Mouse (Mus musculus): ENCODE results near the gene Agrn. TPM values are rescaled to one million over a fixed set of nuclear protein-coding genes. Genes with fewer than 3 reads are reported as not detected.

Agrn gene
- polyA plus RNA-seq (2015; fragmentation: Nextera tagmentation; extraction: Ambion mirVana) = 109 and 111 TPM in 2 replicates

DNA sequence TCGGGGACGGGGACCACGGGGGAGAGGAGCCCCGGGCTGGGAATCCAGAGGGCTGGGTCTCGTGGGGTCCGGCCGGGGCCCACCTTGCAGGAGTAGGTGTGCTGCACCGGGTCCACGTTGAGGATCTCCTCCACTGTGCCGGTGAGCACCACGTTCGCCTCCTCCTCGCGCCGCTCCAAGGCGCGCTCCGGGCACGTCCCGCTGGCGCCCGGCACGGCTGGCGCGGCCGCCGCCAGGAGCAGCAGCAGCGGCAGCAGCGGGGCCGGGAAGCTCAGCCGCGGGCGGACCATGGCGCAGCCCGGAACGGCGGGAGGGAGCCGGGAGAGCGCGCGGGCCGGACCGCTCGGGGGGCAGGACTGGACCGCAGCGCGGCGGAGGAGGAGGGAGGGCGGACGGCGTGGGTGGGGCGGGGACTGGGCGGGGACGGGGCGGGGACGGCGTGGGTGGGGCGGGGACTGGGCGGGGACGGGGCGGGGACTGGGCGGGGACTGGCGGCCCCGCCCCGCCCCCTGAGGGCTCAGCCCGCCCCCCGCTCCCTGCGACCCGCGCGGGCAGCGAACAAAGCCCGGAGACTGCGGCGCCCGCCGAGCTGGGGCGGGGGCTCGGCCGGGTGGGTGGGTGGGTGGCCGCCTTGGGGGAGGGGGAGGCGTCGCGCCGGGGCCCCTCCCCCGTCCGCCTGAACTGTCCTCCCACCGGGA lies at the start of gene Agrn:
TSS of gene Agrn (minus strand) at position 358 of the 698 bp plus-strand sequence.
- H3K9me3 ChIP-seq (ENCODE audit: low read length) = no peaks in the 10 kb centered on the region
- H3K27ac ChIP-seq (ENCODE audit: low read length) = peak within 1 kb of the TSS; percentile 95
- peak within 1 kb of the TSS; percentile 95 for H3K9ac ChIP-seq (replicated peaks; ENCODE audit: low read length)
- H3K27me3 ChIP-seq (ENCODE audit: insufficient read depth, low read length) = no peaks in the 10 kb centered on the region
- peaks cover 44% of the 10 kb centered on the region for H3K4me1 ChIP-seq (ENCODE audit: insufficient read depth, low read length)
- ATAC-seq (ENCODE audit: low FRiP score, low TSS enrichment) = peak; percentile 80
- H3K36me3 ChIP-seq (ENCODE audit: insufficient read depth, low read length) = no peaks in the 10 kb centered on the region; the same call in 1 of the 2 replicates
- peak within 1 kb of the TSS; percentile 91 for H3K4me3 ChIP-seq (ENCODE audit: low read length)
- WGBS = under 1% methylated on average over 48 of the region's 88 CpGs
- H3K4me2 ChIP-seq (replicated peaks; ENCODE audit: low read depth, low read length) = peak within 1 kb of the TSS; percentile 95

DNA sequence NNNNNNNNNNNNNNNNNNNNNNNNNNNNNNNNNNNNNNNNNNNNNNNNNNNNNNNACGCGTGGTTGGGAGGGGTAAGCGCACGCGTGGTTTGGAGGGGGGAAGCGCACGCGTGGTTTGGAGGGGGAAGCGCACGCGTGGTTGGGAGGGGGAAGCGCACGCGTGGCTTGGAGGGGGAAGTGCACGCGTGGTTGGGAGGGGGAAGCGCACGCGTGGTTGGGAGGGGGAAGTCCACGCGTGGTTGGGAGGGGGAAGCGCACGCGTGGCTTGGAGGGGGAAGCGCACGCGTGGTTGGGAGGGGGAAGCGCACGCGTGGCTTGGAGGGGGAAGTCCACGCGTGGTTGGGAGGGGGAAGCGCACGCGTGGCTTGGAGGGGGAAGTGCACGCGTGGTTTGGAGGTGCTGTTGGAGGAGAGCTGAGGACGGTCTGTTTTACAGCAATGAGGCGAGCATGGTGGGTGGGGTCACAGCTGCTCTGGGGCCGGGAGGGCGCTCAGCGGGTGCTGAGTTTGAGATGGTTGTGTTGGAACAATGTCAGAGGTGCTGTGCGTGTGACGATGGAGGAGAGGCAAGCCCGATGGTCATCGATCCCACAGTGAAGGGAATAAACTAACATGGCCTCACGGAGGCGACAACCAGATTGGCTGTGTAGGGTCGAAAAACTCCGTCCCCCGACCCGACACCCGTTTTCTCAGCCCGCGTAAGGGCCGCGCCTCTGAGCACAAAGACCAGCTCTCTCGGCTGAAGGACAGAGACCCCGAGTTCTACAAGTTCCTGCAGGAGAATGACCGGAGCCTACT lies 39.6 kb upstream of the Agrn start:
- ATAC-seq (ENCODE audit: low FRiP score, low TSS enrichment) = no peak
- Histone ChIP-seq H3K27me3 (ENCODE audit: insufficient read depth, low read length) (no peaks in the 10 kb centered on the region), H3K27ac (ENCODE audit: low read length) (no peak overlapping the region; the same call in 1 of the 2 replicates), H3K9me3 (ENCODE audit: low read length) (no peaks in the 10 kb centered on the region), H3K4me1 (ENCODE audit: insufficient read depth, low read length) (peaks cover 17% of the 10 kb centered on the region), H3K9ac (replicated peaks; ENCODE audit: low read length) (peak overlapping the region; percentile 80), H3K4me2 (replicated peaks; ENCODE audit: low read depth, low read length) (peak overlapping the region; percentile 93), H3K36me3 (ENCODE audit: insufficient read depth, low read length) (peaks cover 52% of the 10 kb centered on the region), H3K4me3 (ENCODE audit: low read length) (peak overlapping the region; percentile 94)
- 26% methylated on average over 53 of the region's 60 CpGs for WGBS

DNA sequence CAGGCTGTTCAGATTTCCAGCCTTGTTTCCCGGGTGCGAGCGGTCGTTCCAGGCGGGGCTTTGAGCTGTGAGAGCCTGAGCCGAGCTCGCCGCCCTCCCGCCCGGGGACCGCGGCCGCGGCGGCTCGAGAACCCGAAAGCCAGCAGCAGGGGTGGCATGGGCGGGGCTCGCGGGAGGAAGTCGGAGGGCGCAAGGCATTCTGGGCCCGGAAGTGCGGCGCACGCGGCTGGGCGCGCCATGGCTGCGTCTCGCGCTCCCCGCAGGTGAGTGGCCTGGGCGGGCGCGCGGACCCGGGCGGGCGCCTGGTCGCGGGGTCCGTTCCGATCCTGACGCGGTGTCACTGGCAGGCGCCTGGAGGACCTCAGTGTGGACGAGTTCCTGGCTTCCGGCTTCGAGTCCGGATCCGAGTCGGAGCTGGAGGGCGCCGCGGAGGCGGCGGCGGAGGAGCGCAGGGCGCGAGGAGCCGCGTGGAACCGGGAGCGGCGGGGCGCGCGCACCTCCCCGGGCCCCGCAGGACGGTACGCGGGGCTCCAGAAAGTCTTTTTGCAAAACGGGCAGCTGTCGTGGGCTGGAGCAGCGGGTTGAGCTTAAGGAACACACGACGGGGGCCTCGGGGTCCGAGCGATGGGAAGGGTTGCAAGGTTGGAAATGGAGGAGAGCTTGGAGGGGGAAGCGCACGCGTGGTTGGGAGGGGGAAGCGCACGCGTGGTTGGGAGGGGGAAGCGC lies 38.7 kb upstream of the Agrn start, which contains the start of gene Noc2l:
TSS of gene Noc2l (plus strand) at position 203 of the 726 bp plus-strand sequence.
- WGBS = under 1% methylated on average over 87 of the region's 90 CpGs
- Histone ChIP-seq H3K27me3 (ENCODE audit: insufficient read depth, low read length) (no peaks in the 10 kb centered on the region), H3K4me1 (ENCODE audit: insufficient read depth, low read length) (peaks cover 17% of the 10 kb centered on the region), H3K9ac (replicated peaks; ENCODE audit: low read length) (peak within 1 kb of the TSS; percentile 80), H3K9me3 (ENCODE audit: low read length) (no peaks in the 10 kb centered on the region), H3K4me2 (replicated peaks; ENCODE audit: low read depth, low read length) (peak within 1 kb of the TSS; percentile 93), H3K36me3 (ENCODE audit: insufficient read depth, low read length) (peaks cover 52% of the 10 kb centered on the region), H3K4me3 (ENCODE audit: low read length) (peak within 1 kb of the TSS; percentile 94), H3K27ac (ENCODE audit: low read length) (peak within 1 kb of the TSS; percentile 94)
- peak; percentile 88 for ATAC-seq (ENCODE audit: low FRiP score, low TSS enrichment)

DNA sequence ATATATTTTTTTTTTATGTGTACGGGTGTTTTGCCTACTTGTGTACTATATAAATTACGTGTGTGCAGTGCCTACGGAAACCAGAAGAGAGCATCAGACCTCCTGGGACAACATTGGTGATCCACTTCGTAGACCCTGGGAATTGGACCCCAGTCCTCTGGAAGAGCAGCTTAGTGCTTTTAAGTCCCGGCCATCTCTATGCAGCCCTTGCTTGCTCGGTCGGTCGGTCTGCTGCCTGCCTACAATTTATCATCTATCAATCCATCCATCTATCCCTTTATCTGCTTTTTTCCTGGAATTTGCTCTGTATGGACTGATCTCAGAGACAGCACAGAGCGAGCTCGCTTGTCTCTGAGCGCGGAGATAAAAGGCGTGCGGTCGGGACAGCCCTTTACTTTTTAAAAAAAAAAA lies 38.1 kb upstream of the Agrn start:
- Histone ChIP-seq H3K9ac (replicated peaks; ENCODE audit: low read length) (peak overlapping the region; percentile 80), H3K4me1 (ENCODE audit: insufficient read depth, low read length) (peaks cover 17% of the 10 kb centered on the region), H3K27ac (ENCODE audit: low read length) (peak overlapping the region; percentile 71), H3K27me3 (ENCODE audit: insufficient read depth, low read length) (no peaks in the 10 kb centered on the region), H3K36me3 (ENCODE audit: insufficient read depth, low read length) (peaks cover 52% of the 10 kb centered on the region), H3K4me2 (replicated peaks; ENCODE audit: low read depth, low read length) (peak overlapping the region; percentile 93), H3K9me3 (ENCODE audit: low read length) (no peaks in the 10 kb centered on the region), H3K4me3 (ENCODE audit: low read length) (peak overlapping the region; percentile 94)
- WGBS = under 1% methylated on average over 15 of the region's 15 CpGs
- ATAC-seq (ENCODE audit: low FRiP score, low TSS enrichment) = peak; percentile 42; the same call in 1 of the 2 replicates

DNA sequence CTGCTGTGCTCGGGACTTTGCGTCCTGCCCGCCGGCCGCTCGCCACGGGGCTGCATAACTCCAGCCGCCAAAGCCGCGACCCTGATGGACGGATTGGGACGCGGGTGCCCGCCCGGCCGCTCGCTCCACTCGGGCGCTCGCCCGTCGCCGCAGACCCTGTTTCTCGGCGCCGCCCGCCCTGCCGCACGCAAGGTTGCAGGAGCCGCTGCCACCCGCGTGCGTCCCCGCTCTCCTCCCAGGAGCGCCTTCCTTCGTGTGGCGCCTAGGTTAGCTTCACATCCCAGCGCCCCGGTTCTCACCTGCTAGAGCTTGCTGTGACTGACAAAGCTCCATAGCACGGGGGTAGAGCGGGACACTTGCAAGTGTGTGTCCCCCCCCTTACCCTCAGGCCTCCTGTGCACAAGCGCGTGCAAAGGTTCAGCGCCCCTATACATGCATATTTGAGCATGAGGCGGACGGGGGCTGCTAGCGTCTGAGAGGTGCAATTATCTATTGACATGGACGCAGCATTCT lies 37.5 kb upstream of the Agrn start, which contains the start of gene Plekhn1:
TSS of gene Plekhn1 (minus strand) at position 157 of the 513 bp plus-strand sequence.
- H3K4me2 ChIP-seq (replicated peaks; ENCODE audit: low read depth, low read length) = peak within 1 kb of the TSS; percentile 93
- H3K9me3 ChIP-seq (ENCODE audit: low read length) = no peaks in the 10 kb centered on the region
- ATAC-seq (ENCODE audit: low FRiP score, low TSS enrichment) = peak; percentile 31
- no peaks in the 10 kb centered on the region for H3K27me3 ChIP-seq (ENCODE audit: insufficient read depth, low read length)
- peaks cover 52% of the 10 kb centered on the region for H3K36me3 ChIP-seq (ENCODE audit: insufficient read depth, low read length)
- peak within 1 kb of the TSS; percentile 77 for H3K27ac ChIP-seq (ENCODE audit: low read length)
- peaks cover 17% of the 10 kb centered on the region for H3K4me1 ChIP-seq (ENCODE audit: insufficient read depth, low read length)
- WGBS = under 1% methylated on average over 44 of the region's 48 CpGs
- peak within 1 kb of the TSS; percentile 80 for H3K9ac ChIP-seq (replicated peaks; ENCODE audit: low read length)
- H3K4me3 ChIP-seq (ENCODE audit: low read length) = peak within 1 kb of the TSS; percentile 94

DNA sequence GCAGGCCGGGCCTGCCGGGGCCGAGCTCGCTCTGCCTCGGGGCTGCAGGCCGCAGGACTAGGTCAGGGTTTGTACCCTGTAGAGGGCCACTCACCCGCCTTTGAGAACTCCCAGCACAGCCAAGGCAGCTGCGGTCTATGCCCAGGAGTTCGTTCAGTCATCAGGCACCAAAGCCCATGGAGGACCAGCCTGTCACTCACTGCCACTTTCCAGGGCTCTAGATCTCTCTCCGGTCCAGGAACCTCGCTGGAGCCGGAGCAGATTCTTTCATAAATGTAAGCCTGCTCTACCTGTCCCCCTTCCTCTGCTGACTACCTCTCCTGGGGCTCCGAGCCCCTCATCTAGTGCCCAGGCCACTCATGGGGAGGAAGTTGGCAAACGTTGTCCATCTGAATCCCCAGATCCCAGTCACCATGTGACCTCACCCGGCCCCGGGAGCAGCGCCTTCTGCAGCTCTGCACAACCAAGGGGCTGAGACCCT lies 36.8 kb upstream of the Agrn start:
- Histone ChIP-seq H3K4me2 (replicated peaks; ENCODE audit: low read depth, low read length) (peak overlapping the region; percentile 93), H3K4me3 (ENCODE audit: low read length) (peak overlapping the region; percentile 94), H3K27ac (ENCODE audit: low read length) (peak overlapping the region; percentile 31; the same call in 1 of the 2 replicates), H3K4me1 (ENCODE audit: insufficient read depth, low read length) (peaks cover 17% of the 10 kb centered on the region), H3K27me3 (ENCODE audit: insufficient read depth, low read length) (no peaks in the 10 kb centered on the region), H3K36me3 (ENCODE audit: insufficient read depth, low read length) (peaks cover 52% of the 10 kb centered on the region), H3K9me3 (ENCODE audit: low read length) (no peaks in the 10 kb centered on the region), H3K9ac (replicated peaks; ENCODE audit: low read length) (peak overlapping the region; percentile 80)
- peak; percentile 30; the same call in 1 of the 2 replicates for ATAC-seq (ENCODE audit: low FRiP score, low TSS enrichment)
- WGBS = 2% methylated on average over 17 of the region's 17 CpGs

DNA sequence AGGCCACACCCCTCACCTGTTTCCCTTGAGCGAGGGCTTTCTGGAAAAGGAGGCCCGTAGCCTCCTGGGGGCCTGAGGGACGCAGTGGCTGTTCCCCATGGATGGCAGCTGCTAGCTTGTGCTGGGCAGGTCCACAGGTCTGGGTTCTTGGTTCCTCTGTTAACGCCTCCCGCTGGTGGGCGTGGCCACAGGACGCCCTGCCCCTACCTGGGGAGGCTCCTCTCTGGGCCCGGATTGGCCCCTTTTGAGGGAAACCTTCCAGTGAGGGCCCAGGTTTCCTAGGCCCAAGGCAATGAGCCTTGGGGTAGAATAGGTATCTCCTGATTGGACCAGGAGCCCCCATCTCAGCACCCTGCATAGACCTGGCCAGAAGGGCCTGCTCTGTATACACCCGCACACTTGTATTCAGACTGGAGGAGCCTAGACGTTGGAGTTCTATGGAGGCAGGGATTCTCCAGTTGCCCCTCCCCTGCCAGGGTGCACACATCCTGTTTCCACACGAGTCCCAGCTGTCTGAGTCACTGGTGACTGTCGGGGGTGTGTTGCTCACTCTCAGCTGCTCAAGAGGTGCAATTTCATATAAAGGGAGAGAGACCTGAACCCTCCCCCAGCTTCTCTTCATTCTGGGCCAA lies 31.2 kb upstream of the Agrn start:
- Histone ChIP-seq H3K9ac (replicated peaks; ENCODE audit: low read length) (no peak overlapping the region), H3K27ac (ENCODE audit: low read length) (no peak overlapping the region), H3K9me3 (ENCODE audit: low read length) (no peaks in the 10 kb centered on the region), H3K4me2 (replicated peaks; ENCODE audit: low read depth, low read length) (peak overlapping the region; percentile 7), H3K27me3 (ENCODE audit: insufficient read depth, low read length) (no peaks in the 10 kb centered on the region), H3K36me3 (ENCODE audit: insufficient read depth, low read length) (peaks cover 39% of the 10 kb centered on the region), H3K4me1 (ENCODE audit: insufficient read depth, low read length) (peaks cover 7% of the 10 kb centered on the region), H3K4me3 (ENCODE audit: low read length) (no peak overlapping the region)
- ATAC-seq (ENCODE audit: low FRiP score, low TSS enrichment) = peak; percentile 62
- 26% methylated on average over 12 of the region's 12 CpGs for WGBS

DNA sequence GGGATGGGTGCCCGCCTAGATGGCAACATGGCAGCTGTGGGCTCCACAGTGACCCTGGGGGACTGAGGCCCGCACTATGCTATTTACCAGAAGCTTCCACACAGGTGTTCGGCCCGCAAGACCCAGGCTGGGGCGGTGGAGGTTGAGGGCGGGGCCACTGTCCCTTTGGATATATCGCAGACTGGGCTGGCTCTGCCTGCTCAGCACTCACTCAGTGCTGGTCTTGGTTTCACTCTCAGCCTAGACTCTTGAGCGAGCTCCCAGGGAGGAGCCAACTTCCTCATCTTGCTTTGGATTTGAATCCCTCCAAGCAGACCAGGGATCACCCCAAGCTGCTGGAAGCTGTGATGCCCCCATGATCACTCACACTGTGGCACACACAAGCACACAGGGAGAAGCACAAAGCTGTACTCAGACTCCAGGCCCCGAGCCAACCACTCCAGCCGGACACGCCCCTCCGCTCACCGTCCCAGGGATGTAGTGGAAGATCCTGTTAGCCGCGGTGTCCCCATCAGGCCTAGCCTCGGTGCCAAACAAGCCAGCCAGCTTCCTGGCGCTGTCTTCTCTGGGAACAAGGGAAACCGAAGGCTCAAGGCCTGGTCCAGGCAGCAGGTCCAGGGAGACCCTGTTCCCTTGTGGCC lies 30.6 kb upstream of the Agrn start:
- Histone ChIP-seq H3K4me1 (ENCODE audit: insufficient read depth, low read length) (peaks cover 5% of the 10 kb centered on the region), H3K4me3 (ENCODE audit: low read length) (no peak overlapping the region), H3K9me3 (ENCODE audit: low read length) (no peaks in the 10 kb centered on the region), H3K27ac (ENCODE audit: low read length) (no peak overlapping the region), H3K36me3 (ENCODE audit: insufficient read depth, low read length) (peaks cover 39% of the 10 kb centered on the region), H3K4me2 (replicated peaks; ENCODE audit: low read depth, low read length) (peak overlapping the region; percentile 7), H3K27me3 (ENCODE audit: insufficient read depth, low read length) (no peaks in the 10 kb centered on the region), H3K9ac (replicated peaks; ENCODE audit: low read length) (no peak overlapping the region)
- ATAC-seq (ENCODE audit: low FRiP score, low TSS enrichment) = 0 out of 2 replicates have a peak, but pooled peaks have one; percentile 17
- 37% methylated on average over 18 of the region's 18 CpGs for WGBS
